30 mouse cellular contexts compared by ENCODE assay signal in the genomic region with DNA sequence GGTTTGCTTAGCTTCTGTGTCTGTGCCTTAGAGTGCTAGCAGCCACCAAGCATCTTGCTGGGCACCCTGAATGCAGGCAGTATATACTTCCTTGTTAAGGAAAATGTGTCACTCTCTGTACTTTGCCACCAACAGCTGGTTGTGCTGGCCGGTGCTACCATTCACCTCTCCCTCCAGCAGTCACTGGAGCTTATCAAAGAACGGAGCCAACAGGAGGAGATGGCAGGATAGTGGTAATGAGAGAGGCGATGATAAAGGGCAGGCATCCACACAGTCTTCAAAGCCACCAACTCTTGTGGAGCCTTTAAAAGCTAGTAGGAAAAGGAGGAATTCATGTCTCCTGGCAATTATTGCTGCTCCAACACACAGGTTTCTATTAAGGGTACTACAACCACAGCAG. TPM values are rescaled to one million over a fixed set of nuclear protein-coding genes. Genes with fewer than 3 reads are reported as not detected.
DNase-seq lines count a peak whose midpoint lies in the region; ATAC-seq and TF ChIP-seq lines count a peak whose summit lies in the region.
"Had no signal": no experiment of that assay in that cellular context is flagged by ENCODE, and none has a peak within 500 bp of the region (broad histone marks: within the 10 kb centered on the region; RNA-seq: fewer than 3 reads in every experiment).

No protein-coding gene starts in this region.

- intact Hi-C loops in left cerebral cortex, adult 2 months (cut with DNase I): no loop called here
- intact Hi-C loops in left cerebral cortex, postnatal 10 days (cut with DNase I): no loop called here

- no peaks in the 10 kb centered on the region for H3K27me3 ChIP-seq in forebrain, embryonic 14.5 days (replicated peaks; ENCODE audit: control insufficient read depth, insufficient read depth, low read length)
- no peaks in the 10 kb centered on the region for H3K27me3 ChIP-seq in forebrain, embryonic 16.5 days (replicated peaks; ENCODE audit: control insufficient read depth, insufficient read depth, low read length)
- no peaks in the 10 kb centered on the region for H3K27me3 ChIP-seq in MEL (ENCODE audit: control insufficient read depth in 1 of 2, insufficient read depth in 2 of 2, low read length in 2 of 2)
- H3K27me3 ChIP-seq: CH12.LX; embryonic facial prominence, embryonic 13.5 days; forebrain, embryonic 15.5 days; heart, embryonic 12.5 days; heart, embryonic 15.5 days had no signal

- H3K36me3 ChIP-seq in forebrain, embryonic 14.5 days (ENCODE audit: control insufficient read depth, insufficient read depth, low read length): no peaks in the 10 kb centered on the region
- no peaks in the 10 kb centered on the region for H3K36me3 ChIP-seq in forebrain, embryonic 16.5 days (ENCODE audit: control insufficient read depth, insufficient read depth)
- peaks cover 0 to 13% of the 10 kb centered on the region in 2 experiments; a peak in 3 of 4 replicates for H3K36me3 ChIP-seq in MEL (ENCODE audit: control insufficient read depth in 1 of 2, insufficient read depth in 2 of 2, low read length in 2 of 2)
- H3K36me3 ChIP-seq: forebrain, embryonic 15.5 days; heart, embryonic 15.5 days had no signal

- TF ChIP-seq RAD21 in MEL (IDR thresholded peaks at IDR 0.05; ENCODE audit: low read depth, low read length): no peak

- H3K9me3 ChIP-seq in forebrain, embryonic 14.5 days (replicated peaks; ENCODE audit: control insufficient read depth, low read length): no peaks in the 10 kb centered on the region
- no peaks in the 10 kb centered on the region for H3K9me3 ChIP-seq in forebrain, embryonic 16.5 days (ENCODE audit: control insufficient read depth, low read length)
- no peaks in the 10 kb centered on the region for H3K9me3 ChIP-seq in MEL (replicated peaks; ENCODE audit: insufficient read depth, low read length)
- H3K9me3 ChIP-seq: embryonic facial prominence, embryonic 10.5 days; embryonic facial prominence, embryonic 13.5 days; forebrain, embryonic 15.5 days; G1E; heart, embryonic 12.5 days; heart, embryonic 15.5 days had no signal

- no peak overlapping the region for H3K9ac ChIP-seq in forebrain, embryonic 14.5 days (ENCODE audit: low read length)
- H3K9ac ChIP-seq in forebrain, embryonic 16.5 days (replicated peaks; ENCODE audit: low read depth, low read length): no peak overlapping the region
- H3K9ac ChIP-seq in MEL (ENCODE audit: control insufficient read depth, low read depth, low read length, poor library complexity, severe bottlenecking): no peak overlapping the region
- H3K9ac ChIP-seq: embryonic facial prominence, embryonic 13.5 days; forebrain, embryonic 15.5 days; heart, embryonic 12.5 days; heart, embryonic 15.5 days; hindbrain, embryonic 14.5 days had no signal

- H3K79me2 ChIP-seq in MEL (ENCODE audit: control insufficient read depth, insufficient read depth, low read length, poor library complexity): no peaks in the 10 kb centered on the region

- no peak overlapping the region for H3K4me2 ChIP-seq in forebrain, embryonic 14.5 days (ENCODE audit: low read length)
- no peak overlapping the region for H3K4me2 ChIP-seq in forebrain, embryonic 16.5 days (ENCODE audit: low read length)
- H3K4me2 ChIP-seq: embryonic facial prominence, embryonic 13.5 days; forebrain, embryonic 15.5 days; heart, embryonic 12.5 days; heart, embryonic 15.5 days; hindbrain, embryonic 14.5 days had no signal

- WGBS in forebrain, embryonic 14.5 days: 77% methylated on average over 3 of the region's 3 CpGs
- 80% methylated on average over 3 of the region's 3 CpGs for WGBS in forebrain, embryonic 16.5 days

- no peak for ATAC-seq in forebrain, embryonic 14.5 days
- ATAC-seq in forebrain, embryonic 16.5 days: no peak
- ATAC-seq in megakaryocyte progenitor cell, adult 5-6 weeks (replicated peaks; ENCODE audit: poor library complexity): peak; percentile 57
- ATAC-seq: forebrain, embryonic 15.5 days; hindbrain, postnatal 0 days; inflammation-experienced regulatory T-cells, adult 6 months; intestine, embryonic 16.5 days had no signal

- H3K4me1 ChIP-seq in forebrain, embryonic 14.5 days (ENCODE audit: control insufficient read depth, insufficient read depth, low read length): peaks cover 17% of the 10 kb centered on the region
- peaks cover 15% of the 10 kb centered on the region for H3K4me1 ChIP-seq in forebrain, embryonic 16.5 days (replicated peaks; ENCODE audit: control insufficient read depth, insufficient read depth, low read length)
- H3K4me1 ChIP-seq in MEL (ENCODE audit: control insufficient read depth in 1 of 2, insufficient read depth in 2 of 2, low read length in 2 of 2): no peaks in the 10 kb centered on the region

- TF ChIP-seq CTCF in left cerebral cortex, adult 2 months (IDR thresholded peaks at IDR 0.05): no peak
- TF ChIP-seq CTCF in MEL (IDR thresholded peaks at IDR 0.05 in 2 of 3, conservative IDR thresholded peaks at IDR 0.05 in 1 of 3; ENCODE audit: control insufficient read depth in 1 of 3, insufficient read depth in 1 of 3, low read depth in 2 of 3, low read length in 3 of 3, poor library complexity in 1 of 3, severe bottlenecking in 1 of 3): no peak

- TF ChIP-seq EP300 in MEL (IDR thresholded peaks at IDR 0.05; ENCODE audit: low read depth in 1 of 2, low read length in 2 of 2): no peak

- H3K4me3 ChIP-seq in forebrain, embryonic 14.5 days (ENCODE audit: low read depth, low read length): no peak overlapping the region
- no peak overlapping the region for H3K4me3 ChIP-seq in forebrain, embryonic 16.5 days (replicated peaks; ENCODE audit: low read length)
- H3K4me3 ChIP-seq in left cerebral cortex, adult 2 months: no peak overlapping the region
- no peak overlapping the region for H3K4me3 ChIP-seq in MEL (ENCODE audit: control insufficient read depth in 1 of 2, insufficient read depth in 1 of 2, low read depth in 2 of 2, low read length in 2 of 2)
- H3K4me3 ChIP-seq: embryonic facial prominence, embryonic 10.5 days; embryonic facial prominence, embryonic 13.5 days; erythroblast, embryonic 14.5 days; forebrain, embryonic 15.5 days; heart, embryonic 12.5 days; heart, embryonic 15.5 days had no signal

- DNase-seq in forebrain, embryonic 14.5 days (ENCODE audit: low spot score): no peak
- no peak for DNase-seq in left cerebral cortex, adult 2 months (ENCODE audit: extremely low spot score in 1 of 2, low spot score in 2 of 2)
- no peak for DNase-seq in left cerebral cortex, postnatal 10 days (ENCODE audit: extremely low spot score in 1 of 2, low spot score in 2 of 2)
- DNase-seq in MEL (ENCODE audit: low read depth, low spot score): peak; percentile 12
- no peak for DNase-seq in heart, adult 18-20 months
- DNase-seq: adrenal gland, adult 2 months; adrenal gland, postnatal 14 days; B cell, adult 2 months; cerebellum, adult 11-12 months; cerebellum, adult 8-10 months; cerebellum, postnatal 10 days; cerebellum, postnatal 36 days; embryo, embryonic 11 days; heart, adult 11 months; heart, postnatal 10 days; heart, postnatal 4 days had no signal

- TF ChIP-seq POLR2A in MEL (IDR thresholded peaks at IDR 0.05; ENCODE audit: control insufficient read depth in 1 of 2, insufficient read depth in 1 of 2, low read depth in 1 of 2, low read length in 2 of 2, poor library complexity in 1 of 2): no peak

- 0 out of 2 replicates have a peak overlapping the region, but pooled peaks have one; percentile 14 for H3K27ac ChIP-seq in forebrain, embryonic 14.5 days (ENCODE audit: low read depth, low read length)
- no peak overlapping the region for H3K27ac ChIP-seq in forebrain, embryonic 16.5 days (ENCODE audit: low read length)
- peak overlapping the region; percentile 61 for H3K27ac ChIP-seq in left cerebral cortex, adult 2 months
- no peak overlapping the region for H3K27ac ChIP-seq in MEL (ENCODE audit: control insufficient read depth, low read depth, low read length)
- H3K27ac ChIP-seq: embryonic facial prominence, embryonic 10.5 days; embryonic facial prominence, embryonic 13.5 days; forebrain, embryonic 15.5 days; heart, embryonic 15.5 days; hindbrain, embryonic 14.5 days; hindbrain, postnatal 0 days had no signal

TF ChIP-seq in MEL, 35 proteins besides CTCF, POLR2A, EP300 and RAD21:
- no peak for TF ChIP-seq ZNF384 (IDR thresholded peaks at IDR 0.05; ENCODE audit: low read depth, low read length)
- no peak for TF ChIP-seq MAX (IDR thresholded peaks at IDR 0.05; ENCODE audit: low read length)
- no peak for TF ChIP-seq KAT2A (conservative IDR thresholded peaks at IDR 0.05; ENCODE audit: low read depth, low read length)
- TF ChIP-seq CHD2 (IDR thresholded peaks at IDR 0.05; ENCODE audit: low read length): no peak
- no peak for TF ChIP-seq MAFK (IDR thresholded peaks at IDR 0.05; ENCODE audit: borderline replicate concordance, low read depth, low read length)
- no peak for TF ChIP-seq HCFC1 (IDR thresholded peaks at IDR 0.05; ENCODE audit: low read depth, low read length)
- TF ChIP-seq UBTF (IDR thresholded peaks at IDR 0.05; ENCODE audit: borderline replicate concordance, insufficient read depth, low read depth, low read length): no peak
- TF ChIP-seq USF2 (IDR thresholded peaks at IDR 0.05; ENCODE audit: borderline replicate concordance in 1 of 2, insufficient read depth in 1 of 2, low read depth in 1 of 2, low read length in 2 of 2): no peak
- no peak for TF ChIP-seq MYB (IDR thresholded peaks at IDR 0.05; ENCODE audit: low read depth, low read length)
- no peak for TF ChIP-seq JUND (IDR thresholded peaks at IDR 0.05; ENCODE audit: low read depth, low read length)
- no peak for TF ChIP-seq ZC3H11A (IDR thresholded peaks at IDR 0.05; ENCODE audit: low read depth, low read length)

RNA-seq across cellular contexts. Expression of a gene that starts 57.0 kb away (rescaled TPM):
- 92.0 and 113 TPM in 2 replicates for polyA plus RNA-seq in forebrain, embryonic 14.5 days (2014; fragmentation: Nextera tagmentation; extraction: Ambion mirVana)
- 82.3 and 89.0 TPM in 2 replicates for polyA plus RNA-seq in forebrain, embryonic 16.5 days (2015; fragmentation: Nextera tagmentation; extraction: Ambion mirVana)
- 10 to 100 TPM; 19.4 to 20.6 TPM for total RNA-seq in left cerebral cortex, adult 2 months (2021)
- 10 to 100 TPM; 29.5 to 30.0 TPM for total RNA-seq in left cerebral cortex, postnatal 10 days (2021)
- total RNA-seq in MEL (2012; rRNA removed): 146 and 161 TPM in 2 replicates
- polyA plus RNA-seq in MEL (2012; ENCODE audit: insufficient read depth in 1 of 2, insufficient read length in 2 of 2, low read depth in 1 of 2, low replicate concordance in 2 of 2, missing spikeins in 1 of 2): 100 to 1,000 TPM in 1 of 2 experiments, not detected in 1; 121 TPM
- 73.3 and 75.8 TPM in 2 replicates for total RNA-seq in megakaryocyte progenitor cell, adult 5-6 weeks (2015)
- 200 and 229 TPM in 2 replicates for total RNA-seq in megakaryocyte progenitor cell, adult 5-6 weeks (2017)
- 10 to 100 TPM; 25.0 to 32.9 TPM for total RNA-seq in heart, adult 18-20 months (2021)

Comparison
In these comparisons a context has a peak if more than half of its experiments do, and no peak if none do; other contexts are left out.
1. H3K27ac ChIP-seq: peak in forebrain, embryonic 14.5 days (single experiment) and left cerebral cortex, adult 2 months (single experiment); none in forebrain, embryonic 16.5 days (single experiment) and MEL (single experiment).